Mouse (Mus musculus) MEL (cell line): ENCODE measurements around the gene Prrc2b. TPM values are rescaled to one million over a fixed set of nuclear protein-coding genes. Genes with fewer than 3 reads are reported as not detected.

Experiments
- DNase-seq: peaks from one replicate; pipeline ENCODE4 v3.0.0; 2011; ENCODE audit warnings: low read depth, low spot score
- H3K27ac ChIP-seq: 2 replicates; pipeline ENCODE4 v1.5.1; 2012; ENCODE audit warnings: low read depth, mild to moderate bottlenecking, control low read depth, low read length, moderate library complexity; ENCODE audit not compliant: control insufficient read depth
- H3K27me3 ChIP-seq, 2 experiments: fragments of 150-350 bp in 1 of 2; sonication (generic) in 1 of 2; 2 replicates each; pipeline ENCODE4 v1.6.1; 2012; ENCODE audit warnings: low read length in 2 of 2, mild to moderate bottlenecking in 2 of 2, improper control_type of control experiment in 1 of 2, moderate library complexity in 1 of 2; ENCODE audit not compliant: insufficient read depth in 2 of 2, control insufficient read depth in 1 of 2
- H3K36me3 ChIP-seq, 2 experiments: 2 replicates each; pipeline ENCODE4 v1.6.1; 2012 to 2014; ENCODE audit warnings: low read length in 2 of 2, improper control_type of control experiment in 1 of 2, inconsistent platforms in 1 of 2, mild to moderate bottlenecking in 1 of 2; ENCODE audit not compliant: insufficient read depth in 2 of 2, control insufficient read depth in 1 of 2
- H3K4me1 ChIP-seq, 2 experiments: fragments of 150-350 bp in 1 of 2; sonication (generic) in 1 of 2; 2 replicates each; pipeline ENCODE4 v1.6.1; 2012; ENCODE audit warnings: low read length in 2 of 2, improper control_type of control experiment in 1 of 2, mild to moderate bottlenecking in 1 of 2; ENCODE audit not compliant: insufficient read depth in 2 of 2, control insufficient read depth in 1 of 2
- H3K4me3 ChIP-seq, 2 experiments: fragments of 150-350 bp in 1 of 2; sonication (generic) in 1 of 2; 2 replicates each; pipeline ENCODE4 v1.5.1; 2012; ENCODE audit warnings: low read depth in 2 of 2, low read length in 2 of 2, mild to moderate bottlenecking in 2 of 2, moderate library complexity in 2 of 2, control low read depth in 1 of 2, improper control_type of control experiment in 1 of 2; ENCODE audit not compliant: control insufficient read depth in 1 of 2, insufficient read depth in 1 of 2
- H3K79me2 ChIP-seq: 2 replicates; pipeline ENCODE4 v1.6.1; 2012; ENCODE audit warnings: mild to moderate bottlenecking, low read length, moderate library complexity; ENCODE audit not compliant: control insufficient read depth, poor library complexity, insufficient read depth
- H3K9ac ChIP-seq: 2 replicates; pipeline ENCODE4 v1.6.1; 2012; ENCODE audit warnings: low read depth, mild to moderate bottlenecking, control low read depth, low read length, moderate library complexity; ENCODE audit not compliant: control insufficient read depth, poor library complexity, severe bottlenecking
- H3K9me3 ChIP-seq: fragments of 150-350 bp; sonication (generic); replicated peaks from 2 replicates; pipeline ENCODE4 v1.6.1; 2012; ENCODE audit warnings: mild to moderate bottlenecking, low read length, improper control_type of control experiment, moderate library complexity; ENCODE audit not compliant: insufficient read depth
- BHLHE40 ChIP-seq: IDR thresholded peaks from 2 replicates; pipeline ENCODE4 v1.6.1; 2012; ENCODE audit warnings: low read depth, mild to moderate bottlenecking, inconsistent platforms, low read length, improper control_type of control experiment, borderline replicate concordance
- CTCF ChIP-seq, 3 experiments: IDR thresholded peaks in 2 of 3; conservative IDR thresholded peaks in 1 of 3; 2 replicates each; pipeline ENCODE4 v1.5.1; 2011 to 2012; ENCODE audit warnings: low read length in 3 of 3, low read depth in 2 of 3, mild to moderate bottlenecking in 2 of 3, improper control_type of control experiment in 1 of 3, inconsistent platforms in 1 of 3, mixed read lengths in 1 of 3, moderate library complexity in 1 of 3; ENCODE audit not compliant: control insufficient read depth in 1 of 3, insufficient read depth in 1 of 3, poor library complexity in 1 of 3, severe bottlenecking in 1 of 3
- E2F4 ChIP-seq: IDR thresholded peaks from 2 replicates; pipeline ENCODE4 v1.6.1; 2011; ENCODE audit warnings: low read depth, low read length, improper control_type of control experiment, borderline replicate concordance
- ELF1 ChIP-seq: IDR thresholded peaks from 2 replicates; pipeline ENCODE4 v1.6.1; 2014; ENCODE audit warnings: low read depth, mild to moderate bottlenecking, inconsistent platforms, low read length, improper control_type of control experiment, moderate library complexity
- GABPA ChIP-seq: IDR thresholded peaks from 2 replicates; pipeline ENCODE4 v1.6.1; 2012; ENCODE audit warnings: low read depth, mild to moderate bottlenecking, inconsistent platforms, low read length, improper control_type of control experiment, moderate library complexity
- JUND ChIP-seq: IDR thresholded peaks from 2 replicates; pipeline ENCODE4 v1.6.1; 2011; ENCODE audit warnings: low read depth, mild to moderate bottlenecking, improper control_type of control experiment, low read length
- KAT2A ChIP-seq: conservative IDR thresholded peaks from 2 replicates; pipeline ENCODE4 v1.6.1; 2012; ENCODE audit warnings: low read depth, low read length, improper control_type of control experiment, inconsistent platforms
- MAFK ChIP-seq: IDR thresholded peaks from 2 replicates; pipeline ENCODE4 v1.6.1; 2011; ENCODE audit warnings: low read depth, mild to moderate bottlenecking, low read length, improper control_type of control experiment, borderline replicate concordance
- MXI1 ChIP-seq: IDR thresholded peaks from 2 replicates; pipeline ENCODE4 v1.6.1; 2011; ENCODE audit warnings: mild to moderate bottlenecking, low read depth, low read length, improper control_type of control experiment
- MYC ChIP-seq: IDR thresholded peaks from 2 replicates; pipeline ENCODE4 v1.6.1; 2011; ENCODE audit warnings: low read depth, mild to moderate bottlenecking, low read length, improper control_type of control experiment, moderate library complexity
- POLR2A ChIP-seq, 2 experiments: IDR thresholded peaks; 2 replicates each; pipeline ENCODE4 v1.6.1; 2011 to 2012; ENCODE audit warnings: low read length in 2 of 2, mild to moderate bottlenecking in 2 of 2, control low read depth in 1 of 2, improper control_type of control experiment in 1 of 2, low read depth in 1 of 2, moderate library complexity in 1 of 2; ENCODE audit not compliant: control insufficient read depth in 1 of 2, insufficient read depth in 1 of 2, poor library complexity in 1 of 2
- POLR2AphosphoS2 ChIP-seq: IDR thresholded peaks from 2 replicates; pipeline ENCODE4 v1.6.1; 2011; ENCODE audit warnings: low read length, improper control_type of control experiment
- POLR2AphosphoS5 ChIP-seq: IDR thresholded peaks from 2 replicates; pipeline ENCODE4 v1.6.1; 2012; ENCODE audit warnings: low read depth, borderline replicate concordance, mild to moderate bottlenecking, inconsistent platforms, low read length, moderate library complexity, mixed read lengths
- RAD21 ChIP-seq: IDR thresholded peaks from 2 replicates; pipeline ENCODE4 v1.6.1; 2011; ENCODE audit warnings: mild to moderate bottlenecking, low read depth, low read length, improper control_type of control experiment
- UBTF ChIP-seq: IDR thresholded peaks from 2 replicates; pipeline ENCODE4 v1.6.1; 2012; ENCODE audit warnings: low read depth, mild to moderate bottlenecking, inconsistent platforms, low read length, improper control_type of control experiment, moderate library complexity, borderline replicate concordance; ENCODE audit not compliant: insufficient read depth
- USF2 ChIP-seq, 2 experiments: IDR thresholded peaks; 2 replicates each; pipeline ENCODE4 v1.6.1; 2011 to 2012; ENCODE audit warnings: improper control_type of control experiment in 2 of 2, low read length in 2 of 2, borderline replicate concordance in 1 of 2, inconsistent platforms in 1 of 2, low read depth in 1 of 2, mild to moderate bottlenecking in 1 of 2; ENCODE audit not compliant: insufficient read depth in 1 of 2
- ZKSCAN1 ChIP-seq: IDR thresholded peaks from 2 replicates; pipeline ENCODE4 v1.6.1; 2012; ENCODE audit warnings: low read depth, mild to moderate bottlenecking, inconsistent platforms, low read length, improper control_type of control experiment, moderate library complexity
- ZMIZ1 ChIP-seq: IDR thresholded peaks from 2 replicates; pipeline ENCODE4 v1.6.1; 2012; ENCODE audit warnings: low read depth, mild to moderate bottlenecking, inconsistent platforms, low read length, improper control_type of control experiment, moderate library complexity
- polyA plus RNA-seq, 2 experiments: library from polyadenylated mRNA; stranded (reverse) in 1 of 2; unstranded in 1 of 2; fragments of >175 nt in 1 of 2; fragments of >200 nt in 1 of 2; gene quantifications; 2 replicates each; pipeline versions ENCODE4 v1.2.1 to v1.2.4; 2012; ENCODE audit warnings: low replicate concordance in 2 of 2, low read depth in 1 of 2; ENCODE audit not compliant: insufficient read length in 2 of 2, insufficient read depth in 1 of 2, missing spikeins in 1 of 2
- total RNA-seq: library from RNA; depleted of rRNA; stranded (reverse); fragments of 300-350 nt; gene quantifications from 2 replicates; pipeline ENCODE4 v1.2.3, GENCODE M21; 2012

The Prrc2b gene
- total and polyA plus RNA-seq, 3 experiments = 14.8 to 42.9 (median 42.2) TPM

DNA sequence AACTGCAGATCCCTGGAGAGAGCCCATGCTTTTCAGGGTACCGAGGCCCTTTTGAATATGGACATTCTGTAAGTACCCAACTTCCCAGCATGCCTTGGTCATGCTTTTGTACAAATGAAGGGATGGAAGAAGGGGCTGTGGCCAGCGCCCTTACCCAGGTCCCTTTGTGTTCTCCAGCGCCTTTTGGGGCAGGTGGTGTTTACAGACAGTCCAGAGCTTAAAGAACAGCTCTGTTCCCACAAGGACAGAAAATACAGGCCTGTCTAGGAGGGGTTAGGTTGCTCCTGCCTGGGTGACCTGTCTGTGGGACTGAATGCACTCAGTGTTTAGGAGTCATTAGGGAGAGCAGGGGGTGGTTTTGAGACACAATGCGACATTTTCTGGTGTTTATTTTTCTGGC lies 6.4 kb downstream of the Prrc2b start:
- Histone ChIP-seq H3K27ac (no peak overlapping the region), H3K79me2 (peaks cover 91% of the 10 kb centered on the region), H3K9me3 (no peaks in the 10 kb centered on the region), H3K4me1 (peaks cover 12 to 24% of the 10 kb centered on the region in 2 experiments)
- no peak for TF ChIP-seq USF2 (IDR thresholded peaks at IDR 0.05; ENCODE audit: borderline replicate concordance in 1 of 2, insufficient read depth in 1 of 2, low read depth in 1 of 2, low read length in 2 of 2)
- no peak for TF ChIP-seq E2F4
- TF ChIP-seq KAT2A = no peak
- no peak for TF ChIP-seq BHLHE40
- TF ChIP-seq ELF1 = no peak
- TF ChIP-seq RAD21 = no peak
- no peak for TF ChIP-seq MXI1
- TF ChIP-seq POLR2A (IDR thresholded peaks at IDR 0.05; ENCODE audit: control insufficient read depth in 1 of 2, insufficient read depth in 1 of 2, low read depth in 1 of 2, low read length in 2 of 2, poor library complexity in 1 of 2) = no peak
- TF ChIP-seq ZMIZ1 = no peak
- no peak for TF ChIP-seq UBTF
- TF ChIP-seq POLR2AphosphoS2 = no peak
- TF ChIP-seq JUND = no peak
- TF ChIP-seq GABPA = no peak
- TF ChIP-seq, all 39 proteins: peak for 0
- DNase-seq = no peak
- Histone ChIP-seq H3K27me3 (no peaks in the 10 kb centered on the region), H3K9ac (no peak overlapping the region), H3K36me3 (peaks cover 0 to 26% of the 10 kb centered on the region in 2 experiments; a peak in 2 of 4 replicates), H3K4me3 (no peak overlapping the region)

DNA sequence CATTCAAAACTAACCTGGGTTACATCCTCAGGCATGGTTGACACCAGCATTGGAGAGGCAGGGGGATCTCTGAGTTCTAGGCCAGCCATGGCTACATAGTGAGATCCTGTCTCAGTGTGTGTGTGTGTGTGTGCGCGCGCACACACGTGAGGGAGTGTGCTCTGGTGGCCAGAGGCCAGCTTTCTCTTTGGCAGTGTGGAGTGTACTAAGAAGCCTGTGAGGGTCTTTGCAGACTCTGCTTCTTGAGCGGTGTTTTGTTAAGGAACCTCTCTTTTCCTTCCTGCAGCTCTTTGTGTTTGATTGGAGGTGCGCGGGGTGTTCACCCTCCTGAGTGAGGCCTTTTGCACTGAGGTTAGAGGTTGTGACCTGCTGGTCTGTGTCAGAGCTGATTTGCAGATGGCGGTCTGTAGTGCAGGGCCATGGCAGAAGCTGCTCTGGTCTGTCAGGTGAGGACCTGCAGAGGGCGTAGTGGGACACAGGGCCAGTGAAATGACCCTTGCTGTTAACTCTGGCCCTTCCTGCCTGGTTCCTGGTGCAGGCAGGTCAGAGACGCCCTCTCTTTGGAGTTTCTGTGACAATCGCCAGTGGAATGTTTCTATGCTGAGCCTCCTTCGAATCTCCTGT lies 7.8 kb downstream of the Prrc2b start:
- Histone ChIP-seq H3K36me3 (peaks cover 0 to 14% of the 10 kb centered on the region in 2 experiments; a peak in 2 of 4 replicates), H3K79me2 (peaks cover 90% of the 10 kb centered on the region), H3K9me3 (no peaks in the 10 kb centered on the region), H3K27ac (no peak overlapping the region), H3K4me3 (no peak overlapping the region), H3K4me1 (peaks cover 12 to 13% of the 10 kb centered on the region in 2 experiments), H3K9ac (no peak overlapping the region), H3K27me3 (no peaks in the 10 kb centered on the region)
- TF ChIP-seq E2F4 (no peak), USF2 (IDR thresholded peaks at IDR 0.05; ENCODE audit: borderline replicate concordance in 1 of 2, insufficient read depth in 1 of 2, low read depth in 1 of 2, low read length in 2 of 2) (no peak), POLR2AphosphoS5 (no peak), CTCF (IDR thresholded peaks at IDR 0.05 in 2 of 3, conservative IDR thresholded peaks at IDR 0.05 in 1 of 3; ENCODE audit: control insufficient read depth in 1 of 3, insufficient read depth in 1 of 3, low read depth in 2 of 3, low read length in 3 of 3, poor library complexity in 1 of 3, severe bottlenecking in 1 of 3) (no peak), MYC (no peak), MXI1 (no peak), MAFK (no peak), ZKSCAN1 (no peak)
- DNase-seq = no peak
